Mouse (Mus musculus): ENCODE data around the gene Aldh6a1. TPM values are rescaled to one million over a fixed set of nuclear protein-coding genes. Genes with fewer than 3 reads are reported as not detected.

Gene Aldh6a1
- polyA plus RNA-seq, 1 experiment from 2014 or later = 55.5 TPM

DNA sequence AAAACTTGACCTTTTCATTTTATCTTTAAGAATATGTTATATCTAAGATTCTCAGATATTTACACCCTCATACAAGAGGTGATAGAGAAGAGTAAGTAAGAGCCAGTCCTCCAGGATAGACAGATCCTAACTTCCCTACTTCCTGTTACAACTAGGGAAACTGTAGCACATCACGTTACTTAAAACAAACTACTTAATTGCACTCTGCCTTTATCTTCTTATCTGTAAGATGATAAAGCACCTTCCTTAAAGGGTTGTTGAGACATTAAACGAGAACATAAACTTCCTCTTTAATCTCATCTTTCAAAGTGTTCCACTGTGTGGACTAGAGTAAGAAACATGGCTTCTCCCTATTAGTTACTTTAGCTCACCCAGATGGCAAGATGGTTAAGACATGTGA, 12.1 kb downstream of the Aldh6a1 start:
- 41% methylated on average over 2 of the region's 2 CpGs for WGBS (ENCODE audit: insufficient replicate concordance)
- no peaks in the 10 kb centered on the region for H3K9me3 ChIP-seq (replicated peaks; ENCODE audit: control insufficient read depth, low read length)
- no peaks in the 10 kb centered on the region for H3K4me1 ChIP-seq (ENCODE audit: control insufficient read depth, low read depth, low read length)
- H3K27ac ChIP-seq (ENCODE audit: low read length) = no peak overlapping the region
- no peak overlapping the region for H3K9ac ChIP-seq (ENCODE audit: low read depth, low read length)
- no peak overlapping the region for H3K4me2 ChIP-seq (ENCODE audit: low read depth, low read length)
- no peaks in the 10 kb centered on the region for H3K27me3 ChIP-seq (ENCODE audit: control insufficient read depth, insufficient read depth, low read depth, low read length)
- H3K4me3 ChIP-seq (ENCODE audit: low read depth, low read length) = no peak overlapping the region
- no peaks in the 10 kb centered on the region; the same call in none of the 2 replicates for H3K36me3 ChIP-seq (ENCODE audit: control insufficient read depth, insufficient read depth)
- no peak for ATAC-seq (ENCODE audit: low read depth)

DNA sequence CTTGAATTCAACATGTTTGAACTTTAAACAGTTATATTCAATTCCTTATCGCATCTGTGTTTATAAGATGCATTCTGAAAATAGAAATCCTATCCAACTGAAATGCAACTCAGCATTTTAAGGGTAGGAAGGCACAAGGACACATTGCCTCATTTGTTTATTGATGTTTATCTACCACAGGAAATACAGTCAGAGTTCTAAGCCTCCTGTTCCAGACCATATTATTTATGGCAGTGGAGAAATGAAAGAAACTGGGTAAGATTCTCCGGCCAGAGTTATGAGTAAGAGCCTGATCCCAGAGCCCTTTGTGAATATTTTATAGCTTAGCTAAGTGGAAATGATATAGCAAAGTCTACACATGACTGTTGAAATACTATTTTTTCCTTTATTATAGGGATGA, 21.0 kb downstream of the Aldh6a1 start:
- Histone ChIP-seq H3K4me2 (ENCODE audit: low read depth, low read length) (no peak overlapping the region), H3K4me3 (ENCODE audit: low read depth, low read length) (no peak overlapping the region), H3K27me3 (ENCODE audit: control insufficient read depth, insufficient read depth, low read depth, low read length) (no peaks in the 10 kb centered on the region), H3K9me3 (replicated peaks; ENCODE audit: control insufficient read depth, low read length) (no peaks in the 10 kb centered on the region), H3K9ac (ENCODE audit: low read depth, low read length) (no peak overlapping the region), H3K4me1 (ENCODE audit: control insufficient read depth, low read depth, low read length) (no peaks in the 10 kb centered on the region), H3K36me3 (ENCODE audit: control insufficient read depth, insufficient read depth) (no peaks in the 10 kb centered on the region; the same call in 1 of the 2 replicates), H3K27ac (ENCODE audit: low read length) (no peak overlapping the region)
- ATAC-seq (ENCODE audit: low read depth) = no peak
- WGBS (ENCODE audit: insufficient replicate concordance) = 79% methylated on average over 2 of the region's 2 CpGs

DNA sequence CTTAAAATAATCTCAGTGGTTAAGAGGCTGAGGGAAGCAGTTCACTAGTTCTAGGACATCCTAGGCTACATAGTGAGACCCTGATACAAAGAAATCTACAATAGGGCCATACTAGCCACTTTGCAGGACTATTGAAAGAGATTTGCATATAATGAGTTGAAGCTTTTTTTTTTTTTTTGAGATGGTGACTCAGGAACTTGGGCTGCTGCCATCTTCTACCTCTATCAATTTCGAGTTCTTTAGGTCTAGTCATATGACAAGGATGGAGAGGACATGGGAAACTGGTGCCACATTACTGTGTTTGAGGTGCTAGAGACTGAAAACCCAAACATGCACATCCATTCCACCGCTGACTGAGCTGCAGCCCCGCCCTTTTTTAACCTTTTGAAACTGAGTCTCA, 26.8 kb downstream of the Aldh6a1 start:
- no peak for ATAC-seq (ENCODE audit: low read depth)
- WGBS (ENCODE audit: insufficient replicate concordance) = 51% methylated on average over 3 of the region's 3 CpGs

DNA sequence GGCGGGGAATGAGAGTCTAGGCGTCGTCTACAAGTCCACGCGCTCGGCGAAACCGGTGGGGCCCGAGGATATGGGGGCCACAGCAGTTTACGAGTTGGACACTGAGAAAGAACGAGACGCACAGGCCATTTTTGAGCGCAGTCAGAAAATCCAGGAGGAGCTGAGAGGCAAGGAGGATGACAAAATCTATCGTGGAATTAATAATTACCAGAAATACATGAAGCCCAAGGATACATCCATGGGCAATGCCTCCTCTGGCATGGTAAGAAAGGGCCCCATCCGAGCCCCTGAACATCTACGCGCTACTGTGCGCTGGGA, 33.2 kb downstream of the Aldh6a1 start:
- 34% methylated on average over 18 of the region's 18 CpGs for WGBS (ENCODE audit: insufficient replicate concordance)
- Histone ChIP-seq H3K9ac (ENCODE audit: low read depth, low read length) (peak overlapping the region; percentile 84), H3K36me3 (ENCODE audit: control insufficient read depth, insufficient read depth) (no peaks in the 10 kb centered on the region), H3K27me3 (ENCODE audit: control insufficient read depth, insufficient read depth, low read depth, low read length) (no peaks in the 10 kb centered on the region), H3K27ac (ENCODE audit: low read length) (peak overlapping the region; percentile 94), H3K4me1 (ENCODE audit: control insufficient read depth, low read depth, low read length) (peaks cover 7% of the 10 kb centered on the region), H3K4me2 (ENCODE audit: low read depth, low read length) (peak overlapping the region; percentile 70), H3K4me3 (ENCODE audit: low read depth, low read length) (peak overlapping the region; percentile 77), H3K9me3 (replicated peaks; ENCODE audit: control insufficient read depth, low read length) (no peaks in the 10 kb centered on the region)
- ATAC-seq (ENCODE audit: low read depth) = no peak

More for the DNA sequence above, 26.8 kb downstream of the Aldh6a1 start:
- no peak overlapping the region for H3K4me3 ChIP-seq (ENCODE audit: low read depth, low read length)
- no peaks in the 10 kb centered on the region for H3K4me1 ChIP-seq (ENCODE audit: control insufficient read depth, low read depth, low read length)
- no peaks in the 10 kb centered on the region for H3K36me3 ChIP-seq (ENCODE audit: control insufficient read depth, insufficient read depth)
- no peak overlapping the region for H3K4me2 ChIP-seq (ENCODE audit: low read depth, low read length)
- no peaks in the 10 kb centered on the region for H3K9me3 ChIP-seq (replicated peaks; ENCODE audit: control insufficient read depth, low read length)
- H3K27ac ChIP-seq (ENCODE audit: low read length) = no peak overlapping the region
- no peak overlapping the region for H3K9ac ChIP-seq (ENCODE audit: low read depth, low read length)
- no peaks in the 10 kb centered on the region for H3K27me3 ChIP-seq (ENCODE audit: control insufficient read depth, insufficient read depth, low read depth, low read length)

DNA sequence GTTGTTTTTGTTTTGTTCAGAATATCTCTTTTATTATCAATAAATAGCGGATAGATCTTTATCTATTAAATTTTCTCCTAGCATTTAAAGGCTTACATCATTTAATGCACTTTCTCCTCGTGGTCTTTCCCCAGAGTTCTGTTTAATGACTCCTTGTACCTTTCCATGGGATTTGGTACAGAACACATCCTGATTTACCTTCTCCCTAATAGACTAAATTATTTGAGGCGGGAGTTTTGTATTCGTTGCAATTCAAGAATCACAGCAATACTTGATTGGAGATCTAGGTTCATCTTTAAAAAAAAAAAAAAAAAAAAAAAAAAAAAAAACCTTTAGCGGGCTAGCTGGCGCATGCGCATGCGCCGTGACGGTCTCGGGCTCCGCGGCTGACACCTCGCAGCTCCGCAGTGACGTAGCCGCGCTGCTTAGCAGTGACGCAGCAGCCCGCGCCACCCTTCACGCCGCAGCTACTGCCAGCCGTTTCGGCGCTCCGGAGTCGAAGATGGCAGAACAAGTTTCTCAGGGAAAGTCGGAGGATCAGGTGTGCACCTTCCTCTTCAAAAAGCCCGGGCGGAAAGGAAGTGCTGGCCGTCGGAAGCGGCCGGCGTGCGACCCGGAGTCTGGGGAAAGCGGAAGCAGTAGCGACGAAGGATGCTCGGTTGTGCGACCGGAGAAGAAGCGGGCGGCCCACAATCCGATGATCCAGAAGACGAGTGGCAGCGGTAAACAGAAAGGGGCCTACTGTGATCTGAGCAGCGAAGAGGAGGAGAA, 33.8 kb downstream of the Aldh6a1 start, which contains the start of gene Rnf113a2:
Gene Rnf113a2 (plus strand): TSS at position 363 of the 771 bp plus-strand sequence.
- no peaks in the 10 kb centered on the region for H3K9me3 ChIP-seq (replicated peaks; ENCODE audit: control insufficient read depth, low read length)
- WGBS (ENCODE audit: insufficient replicate concordance) = 2% methylated on average over 50 of the region's 50 CpGs
- peak within 1 kb of the TSS; percentile 84 for H3K9ac ChIP-seq (ENCODE audit: low read depth, low read length)

DNA sequence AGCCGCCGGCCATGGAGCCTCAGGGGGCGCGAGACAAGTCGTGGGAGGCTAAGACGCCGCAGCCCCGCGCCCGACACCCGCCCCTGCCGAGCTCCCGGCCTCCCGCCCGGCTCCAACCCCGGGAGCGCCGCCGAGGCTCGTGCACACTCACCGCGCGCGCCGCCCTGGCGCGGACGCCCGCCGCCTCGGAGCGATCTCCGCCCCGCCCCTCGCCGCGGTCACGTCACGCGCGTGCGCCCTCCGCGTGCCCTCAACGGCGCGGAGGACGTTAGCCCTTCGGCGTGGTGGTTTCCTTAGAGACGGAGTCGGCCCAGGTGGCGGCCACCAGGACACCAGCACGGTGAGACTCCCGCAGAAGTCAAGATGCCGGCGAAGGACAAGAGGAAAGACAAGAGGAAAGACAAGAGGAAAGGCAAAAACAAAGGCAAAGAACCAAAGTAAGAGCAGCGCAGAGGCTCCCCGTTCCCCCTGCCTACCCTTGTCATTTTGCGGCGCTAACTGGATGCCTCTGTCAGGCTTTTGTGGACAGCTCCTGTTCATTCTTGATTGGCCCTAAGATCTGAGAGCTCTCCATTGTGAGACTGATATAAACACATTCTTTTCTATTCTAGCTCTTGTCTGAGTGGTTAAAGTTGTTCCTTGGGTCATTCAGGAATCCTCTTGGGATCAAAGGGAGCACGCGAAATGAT, 41.8 kb downstream of the Aldh6a1 start, which contains the start of the genes Entpd5 and Bbof1:
Gene Entpd5 (minus strand): TSS at position 211 of the 689 bp plus-strand sequence.
Gene Bbof1 (plus strand): TSS at position 253 of the 689 bp plus-strand sequence.
- no peaks in the 10 kb centered on the region for H3K27me3 ChIP-seq (ENCODE audit: control insufficient read depth, insufficient read depth, low read depth, low read length)
- peak within 1 kb of the TSS; percentile 87 for H3K9ac ChIP-seq (ENCODE audit: low read depth, low read length)
- H3K9me3 ChIP-seq (replicated peaks; ENCODE audit: control insufficient read depth, low read length) = no peaks in the 10 kb centered on the region
- H3K4me1 ChIP-seq (ENCODE audit: control insufficient read depth, low read depth, low read length) = peaks cover 11% of the 10 kb centered on the region
- peak; percentile 96 for ATAC-seq (ENCODE audit: low read depth)
- peak within 1 kb of the TSS; percentile 89 for H3K4me3 ChIP-seq (ENCODE audit: low read depth, low read length)
- WGBS (ENCODE audit: insufficient replicate concordance) = 3% methylated on average over 51 of the region's 63 CpGs
- peak within 1 kb of the TSS; percentile 98 for H3K4me2 ChIP-seq (ENCODE audit: low read depth, low read length)
- H3K36me3 ChIP-seq (ENCODE audit: control insufficient read depth, insufficient read depth) = no peaks in the 10 kb centered on the region
- peak within 1 kb of the TSS; percentile 78 for H3K27ac ChIP-seq (ENCODE audit: low read length)

More for the DNA sequence above, 33.8 kb downstream of the Aldh6a1 start, which contains the start of gene Rnf113a2:
- ATAC-seq (ENCODE audit: low read depth) = peak; percentile 99
- Histone ChIP-seq H3K27me3 (ENCODE audit: control insufficient read depth, insufficient read depth, low read depth, low read length) (no peaks in the 10 kb centered on the region), H3K4me1 (ENCODE audit: control insufficient read depth, low read depth, low read length) (peaks cover 7% of the 10 kb centered on the region), H3K36me3 (ENCODE audit: control insufficient read depth, insufficient read depth) (no peaks in the 10 kb centered on the region), H3K27ac (ENCODE audit: low read length) (peak within 1 kb of the TSS; percentile 94), H3K4me3 (ENCODE audit: low read depth, low read length) (peak within 1 kb of the TSS; percentile 77), H3K4me2 (ENCODE audit: low read depth, low read length) (peak within 1 kb of the TSS; percentile 70)

DNA sequence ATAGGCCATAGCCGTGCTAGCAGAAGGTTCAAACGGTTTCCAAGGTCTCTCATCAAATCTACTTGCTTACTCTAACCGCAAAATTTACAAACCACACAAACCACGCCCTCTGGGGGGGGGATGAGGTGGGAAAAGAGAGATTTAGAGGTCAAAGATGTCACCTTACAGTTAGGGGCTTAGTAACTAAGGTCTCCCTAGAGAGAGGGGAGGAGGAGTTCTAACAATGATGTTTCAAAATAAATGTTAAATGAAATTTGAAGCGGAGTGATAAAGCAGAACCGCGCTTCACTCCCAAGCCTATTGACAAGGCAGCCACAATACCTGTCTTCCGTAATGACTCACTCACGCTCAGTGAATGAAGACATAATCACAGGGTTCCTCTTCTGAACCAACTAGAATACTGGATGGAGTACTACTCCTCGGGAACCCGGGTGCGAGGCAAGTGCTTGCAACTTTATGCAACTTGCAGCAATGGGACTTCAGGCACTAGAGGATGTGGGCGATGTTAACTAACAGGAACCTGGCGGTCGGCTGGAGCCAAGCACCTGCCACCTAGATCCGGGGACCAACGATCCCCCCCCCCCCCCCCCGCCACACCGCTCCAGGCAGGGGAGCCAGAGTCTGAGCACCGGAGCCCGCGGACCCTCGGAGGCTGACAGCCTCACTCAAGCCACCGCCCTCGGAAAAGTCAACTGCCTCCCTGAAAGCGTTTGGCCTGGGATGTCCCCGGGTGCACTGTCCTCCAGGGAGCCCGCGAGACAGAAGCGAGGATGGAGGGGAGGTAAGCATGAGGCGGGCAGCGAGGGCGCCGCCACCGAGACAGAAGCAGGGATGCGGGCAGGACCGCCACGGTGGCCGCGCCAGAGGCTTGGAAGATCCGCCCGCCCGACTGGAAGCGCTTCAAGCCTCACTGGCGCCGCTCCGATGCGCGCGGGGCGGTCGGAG, 42.7 kb downstream of the Aldh6a1 start:
- peak overlapping the region; percentile 78 for H3K27ac ChIP-seq (ENCODE audit: low read length)
- no peaks in the 10 kb centered on the region for H3K36me3 ChIP-seq (ENCODE audit: control insufficient read depth, insufficient read depth)
- peaks cover 11% of the 10 kb centered on the region for H3K4me1 ChIP-seq (ENCODE audit: control insufficient read depth, low read depth, low read length)
- no peaks in the 10 kb centered on the region for H3K27me3 ChIP-seq (ENCODE audit: control insufficient read depth, insufficient read depth, low read depth, low read length)
- WGBS (ENCODE audit: insufficient replicate concordance) = under 1% methylated on average over 39 of the region's 52 CpGs
- H3K9me3 ChIP-seq (replicated peaks; ENCODE audit: control insufficient read depth, low read length) = no peaks in the 10 kb centered on the region
- H3K4me2 ChIP-seq (ENCODE audit: low read depth, low read length) = peak overlapping the region; percentile 98
- ATAC-seq (ENCODE audit: low read depth) = peak; percentile 58
- H3K9ac ChIP-seq (ENCODE audit: low read depth, low read length) = peak overlapping the region; percentile 87
- H3K4me3 ChIP-seq (ENCODE audit: low read depth, low read length) = peak overlapping the region; percentile 89

DNA sequence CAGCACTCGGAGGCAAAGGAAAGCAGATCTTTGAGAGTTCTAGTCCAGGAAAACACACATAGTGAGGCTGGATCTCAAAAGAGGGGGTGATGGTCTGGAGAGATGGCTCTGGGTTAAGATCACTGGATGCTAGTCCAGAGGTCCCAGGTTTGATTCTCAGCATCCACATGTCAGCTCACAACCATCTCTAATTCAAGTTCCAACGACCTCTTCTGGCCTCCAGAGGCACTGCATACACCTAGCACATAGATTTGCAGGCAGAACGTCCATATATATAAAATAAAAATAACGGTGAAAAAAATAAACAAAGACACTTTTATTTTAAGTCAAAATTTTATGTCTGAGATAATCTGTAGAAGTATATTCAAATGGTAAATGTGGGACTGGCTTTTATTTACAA, 43.5 kb downstream of the Aldh6a1 start:
- Histone ChIP-seq H3K4me3 (ENCODE audit: low read depth, low read length) (no peak overlapping the region), H3K9ac (ENCODE audit: low read depth, low read length) (no peak overlapping the region), H3K4me2 (ENCODE audit: low read depth, low read length) (no peak overlapping the region), H3K27ac (ENCODE audit: low read length) (no peak overlapping the region), H3K27me3 (ENCODE audit: control insufficient read depth, insufficient read depth, low read depth, low read length) (no peaks in the 10 kb centered on the region), H3K9me3 (replicated peaks; ENCODE audit: control insufficient read depth, low read length) (no peaks in the 10 kb centered on the region), H3K36me3 (ENCODE audit: control insufficient read depth, insufficient read depth) (no peaks in the 10 kb centered on the region), H3K4me1 (ENCODE audit: control insufficient read depth, low read depth, low read length) (peaks cover 11% of the 10 kb centered on the region)
- ATAC-seq (ENCODE audit: low read depth) = no peak
- 56% methylated on average over 4 of the region's 4 CpGs for WGBS (ENCODE audit: insufficient replicate concordance)
